8 mouse cellular contexts compared by ENCODE assay signal in the genomic region with DNA sequence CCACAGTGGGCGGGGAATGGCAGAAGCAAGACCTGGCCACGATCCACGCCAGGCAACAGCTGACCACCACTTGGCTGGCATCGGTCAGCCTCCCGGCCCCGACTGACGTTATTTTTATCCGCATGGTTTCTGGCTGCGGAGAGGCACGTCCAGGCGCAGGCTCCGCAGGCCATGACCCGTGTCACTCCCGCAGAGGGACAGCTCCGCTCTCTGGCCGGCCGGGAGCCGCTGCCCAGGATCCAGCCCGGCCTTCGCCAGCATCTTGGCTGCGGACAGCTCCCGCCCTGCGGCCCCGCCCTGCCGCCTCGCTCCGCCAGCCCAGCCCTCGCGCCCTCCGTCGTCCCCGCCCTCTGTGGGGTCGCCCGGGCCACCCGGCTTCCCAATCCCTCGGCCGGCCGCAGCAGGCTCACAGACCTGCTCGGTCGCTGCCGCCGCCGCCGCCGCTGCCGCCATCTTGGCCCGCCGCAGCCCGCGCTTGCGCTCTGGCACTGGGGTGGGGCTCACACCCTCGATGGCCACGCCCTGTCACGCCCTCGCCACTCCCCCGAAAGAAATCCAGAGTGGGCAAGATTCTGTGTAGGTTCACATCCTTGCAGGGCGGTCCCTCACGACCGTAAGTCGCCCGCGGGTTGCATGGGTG. TPM values are rescaled to one million over a fixed set of nuclear protein-coding genes. Genes with fewer than 3 reads are reported as not detected.
DNase-seq lines count a peak whose midpoint lies in the region; ATAC-seq and TF ChIP-seq lines count a peak whose summit lies in the region.

Gene Sgcb (minus strand): TSS at position 530 of the 640 bp plus-strand sequence.

- no peaks in the 10 kb centered on the region; the same call in 1 of the 2 replicates for H3K36me3 ChIP-seq in lung, embryonic 15.5 days
- H3K36me3 ChIP-seq in thymus, adult 2 months (ENCODE audit: control insufficient read depth, insufficient read depth, low read length) = no peaks in the 10 kb centered on the region

- peak; percentile 79 for DNase-seq in ES-CJ7 (ENCODE audit: low read depth, low spot score)
- DNase-seq in cerebellum, adult 18-20 months = peak; percentile 90 to 91
- peak; percentile 66 for DNase-seq in forelimb bud, embryonic 11.5 days (ENCODE audit: low read depth, low spot score)
- peak; percentile 92 for DNase-seq in heart, postnatal 4 days
- DNase-seq in layer of hippocampus, adult 9-10 months (ENCODE audit: low spot score) = peak; percentile 61
- peak; percentile 78 for DNase-seq in ovary, adult 18-20 months (ENCODE audit: low spot score)
- DNase-seq in thymus, adult 2 months = peak; percentile 93

- peak within 1 kb of the TSS; percentile 68 for H3K9ac ChIP-seq in lung, embryonic 15.5 days

- TF ChIP-seq POLR2A in thymus, adult 2 months (IDR thresholded peaks at IDR 0.05; ENCODE audit: control insufficient read depth, extremely low read depth, insufficient read depth, low read length, poor library complexity) = peak; percentile 69; the same call in 1 of the 2 replicates

- H3K27ac ChIP-seq in lung, embryonic 15.5 days = peak within 1 kb of the TSS; percentile 53; the same call in 1 of the 2 replicates
- no peak within 1 kb of the TSS for H3K27ac ChIP-seq in thymus, adult 2 months (ENCODE audit: control insufficient read depth, insufficient read depth, low read length)

- peak; percentile 83 for ATAC-seq in lung, embryonic 15.5 days (ENCODE audit: borderline replicate concordance, extremely low read depth, low FRiP score, low TSS enrichment)

- under 1% methylated on average over 50 of the region's 62 CpGs for WGBS in lung, embryonic 15.5 days
- WGBS in thymus, adult 2 months = 1% methylated on average over 62 of the region's 62 CpGs

- TF ChIP-seq CTCF in thymus, adult 2 months (IDR thresholded peaks at IDR 0.05; ENCODE audit: borderline replicate concordance, control insufficient read depth, extremely low read depth, insufficient read depth, low read length, poor library complexity) = no peak

- peaks cover 45% of the 10 kb centered on the region for H3K27me3 ChIP-seq in lung, embryonic 15.5 days
- H3K27me3 ChIP-seq in thymus, adult 2 months (ENCODE audit: control insufficient read depth, insufficient read depth, low read length) = peaks cover 17% of the 10 kb centered on the region

- H3K9me3 ChIP-seq in lung, embryonic 15.5 days = no peaks in the 10 kb centered on the region

- H3K4me1 ChIP-seq in lung, embryonic 15.5 days = peaks cover 30% of the 10 kb centered on the region
- H3K4me1 ChIP-seq in thymus, adult 2 months (replicated peaks; ENCODE audit: control insufficient read depth, insufficient read depth, low read length) = peaks cover 18% of the 10 kb centered on the region

- peak within 1 kb of the TSS; percentile 83 for H3K4me3 ChIP-seq in lung, embryonic 15.5 days
- H3K4me3 ChIP-seq in thymus, adult 2 months (ENCODE audit: control insufficient read depth, insufficient read depth, low read length) = peak within 1 kb of the TSS; percentile 63

- peak within 1 kb of the TSS; percentile 85 for H3K4me2 ChIP-seq in lung, embryonic 15.5 days

RNA-seq across cellular contexts. Expression of gene Sgcb, which starts in this region (rescaled TPM):
- total RNA-seq in heart, postnatal 4 days (2021) = 10 to 100 TPM; 58.7 to 61.2 TPM
- 28.3 and 28.9 TPM in 2 replicates for polyA plus RNA-seq in lung, embryonic 15.5 days (2015; fragmentation: Nextera tagmentation; extraction: Ambion mirVana)
- polyA plus RNA-seq in thymus, adult 2 months (2012; rRNA removed) = 7.6 and 8.9 TPM in 2 replicates
